Mouse (Mus musculus): ENCODE data around the gene Mpl. TPM values are rescaled to one million over a fixed set of nuclear protein-coding genes. Genes with fewer than 3 reads are reported as not detected.

Gene Mpl
- polyA plus RNA-seq, 1 experiment from 2014 or later, result 1.2 TPM

DNA sequence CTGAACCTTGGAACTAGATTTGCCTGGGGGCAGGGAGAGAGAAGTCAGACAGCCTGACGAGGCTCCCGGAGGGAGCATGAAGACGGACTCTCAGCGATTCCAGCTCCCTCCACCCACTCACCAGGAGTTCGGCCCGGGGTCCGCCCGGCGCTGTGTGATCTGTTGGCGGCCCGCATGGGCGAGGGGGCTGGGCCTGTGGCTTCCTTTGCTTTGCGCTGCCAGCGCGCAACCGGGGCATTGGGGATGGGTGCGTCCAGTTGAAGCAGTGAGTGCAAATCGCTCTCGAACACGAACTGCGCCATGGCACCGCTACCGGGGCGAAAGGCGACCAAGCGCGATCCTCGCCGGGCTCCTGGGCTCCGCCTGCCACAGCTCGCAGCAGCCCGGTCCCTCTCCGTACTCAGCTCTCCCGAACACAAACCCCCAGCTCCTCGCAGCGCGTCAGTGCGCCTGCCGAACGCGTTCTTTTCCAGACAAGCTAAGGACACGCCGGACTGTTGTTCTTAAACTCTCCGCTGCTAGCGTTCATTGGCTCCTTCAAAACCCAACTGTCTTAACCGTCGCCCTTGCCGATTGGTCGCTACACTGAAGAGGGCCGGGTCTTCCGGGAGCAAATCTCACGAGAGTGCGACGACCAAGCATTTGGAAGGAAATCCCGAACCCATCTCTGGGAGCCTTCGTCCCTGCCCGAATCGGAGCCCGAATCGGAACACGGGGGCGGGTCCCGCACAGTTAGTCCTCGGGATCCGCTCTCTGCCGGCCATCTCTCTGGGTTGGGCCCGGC, 20.3 kb downstream of the Mpl start, which contains the start of gene Cdc20:
Gene Cdc20, minus strand, starts transcription at position 533 of the 784 bp plus-strand sequence.
- H3K36me3 ChIP-seq (replicated peaks; ENCODE audit: control insufficient read depth, insufficient read depth, low read depth, low read length), result peaks cover 3% of the 10 kb centered on the region; the same call in 1 of the 2 replicates
- DNase-seq (ENCODE audit: low spot score) (peak; percentile 97), ATAC-seq (replicated peaks; ENCODE audit: insufficient number of reproducible peaks, low FRiP score, low TSS enrichment, low read depth) (peak; percentile 93)
- peak within 1 kb of the TSS; percentile 86 for H3K27ac ChIP-seq (replicated peaks; ENCODE audit: low read depth, low read length)
- H3K27me3 ChIP-seq (ENCODE audit: control insufficient read depth, insufficient read depth, low read length), result no peaks in the 10 kb centered on the region
- WGBS, result under 1% methylated on average over 67 of the region's 67 CpGs
- peak within 1 kb of the TSS; percentile 89 for H3K4me2 ChIP-seq (ENCODE audit: low read depth, low read length)
- no peaks in the 10 kb centered on the region for H3K9me3 ChIP-seq (replicated peaks; ENCODE audit: control insufficient read depth, low read length)
- H3K9ac ChIP-seq (replicated peaks; ENCODE audit: low read length), result peak within 1 kb of the TSS; percentile 79
- peak within 1 kb of the TSS; percentile 78 for H3K4me3 ChIP-seq (ENCODE audit: low read depth, low read length)
- H3K4me1 ChIP-seq (ENCODE audit: control insufficient read depth, insufficient read depth, low read length), result peaks cover 2% of the 10 kb centered on the region; the same call in 1 of the 2 replicates

- H3K4me1 ChIP-seq (ENCODE audit: control insufficient read depth, insufficient read depth, low read length), result peaks cover 2% of the 10 kb centered on the region; the same call in 1 of the 2 replicates
- no peak overlapping the region for H3K9ac ChIP-seq (replicated peaks; ENCODE audit: low read length)
Measured at GRCm38 (mm10) chr4:118432332-118432731, 25.0 kb downstream of the Mpl start.

GRCm38 (mm10) chr4:118429215-118429895, 28.0 kb downstream of the Mpl start:
- H3K4me1 ChIP-seq (ENCODE audit: control insufficient read depth, insufficient read depth, low read length), result no peaks in the 10 kb centered on the region

More at GRCm38 (mm10) chr4:118432332-118432731, 25.0 kb downstream of the Mpl start:
- no peaks in the 10 kb centered on the region for H3K27me3 ChIP-seq (ENCODE audit: control insufficient read depth, insufficient read depth, low read length)
- H3K9me3 ChIP-seq (replicated peaks; ENCODE audit: control insufficient read depth, low read length), result no peaks in the 10 kb centered on the region
- H3K27ac ChIP-seq (replicated peaks; ENCODE audit: low read depth, low read length), result no peak overlapping the region
- ATAC-seq (replicated peaks; ENCODE audit: insufficient number of reproducible peaks, low FRiP score, low TSS enrichment, low read depth) (no peak), DNase-seq (ENCODE audit: low spot score) (no peak)
- H3K36me3 ChIP-seq (replicated peaks; ENCODE audit: control insufficient read depth, insufficient read depth, low read depth, low read length), result peaks cover 6% of the 10 kb centered on the region; the same call in 1 of the 2 replicates
- WGBS, result 69% methylated on average over 8 of the region's 8 CpGs
- no peak overlapping the region for H3K4me3 ChIP-seq (ENCODE audit: low read depth, low read length)
- H3K4me2 ChIP-seq (ENCODE audit: low read depth, low read length), result no peak overlapping the region

GRCm38 (mm10) chr4:118428531-118429214, 28.6 kb downstream of the Mpl start:
- no peaks in the 10 kb centered on the region for H3K4me1 ChIP-seq (ENCODE audit: control insufficient read depth, insufficient read depth, low read length)
- peak overlapping the region; percentile 70 for H3K9ac ChIP-seq (replicated peaks; ENCODE audit: low read length)
- H3K27me3 ChIP-seq (ENCODE audit: control insufficient read depth, insufficient read depth, low read length), result no peaks in the 10 kb centered on the region
- WGBS, result 49% methylated on average over 15 of the region's 15 CpGs
- H3K4me2 ChIP-seq (ENCODE audit: low read depth, low read length), result peak overlapping the region; percentile 86
- ATAC-seq (replicated peaks; ENCODE audit: insufficient number of reproducible peaks, low FRiP score, low TSS enrichment, low read depth) (0 out of 2 replicates have a peak, but pooled peaks have one; percentile 5), DNase-seq (ENCODE audit: low spot score) (no peak)
- peaks cover 6% of the 10 kb centered on the region; the same call in 1 of the 2 replicates for H3K36me3 ChIP-seq (replicated peaks; ENCODE audit: control insufficient read depth, insufficient read depth, low read depth, low read length)
- no peak overlapping the region for H3K27ac ChIP-seq (replicated peaks; ENCODE audit: low read depth, low read length)
- peak overlapping the region; percentile 66 for H3K4me3 ChIP-seq (ENCODE audit: low read depth, low read length)
- no peaks in the 10 kb centered on the region for H3K9me3 ChIP-seq (replicated peaks; ENCODE audit: control insufficient read depth, low read length)

More at GRCm38 (mm10) chr4:118429215-118429895, 28.0 kb downstream of the Mpl start:
- Histone ChIP-seq H3K9me3 (replicated peaks; ENCODE audit: control insufficient read depth, low read length) (no peaks in the 10 kb centered on the region), H3K27ac (replicated peaks; ENCODE audit: low read depth, low read length) (no peak overlapping the region), H3K27me3 (ENCODE audit: control insufficient read depth, insufficient read depth, low read length) (no peaks in the 10 kb centered on the region), H3K4me2 (ENCODE audit: low read depth, low read length) (no peak overlapping the region), H3K4me3 (ENCODE audit: low read depth, low read length) (no peak overlapping the region), H3K9ac (replicated peaks; ENCODE audit: low read length) (no peak overlapping the region; the same call in 1 of the 2 replicates), H3K36me3 (replicated peaks; ENCODE audit: control insufficient read depth, insufficient read depth, low read depth, low read length) (peaks cover 6% of the 10 kb centered on the region; the same call in 1 of the 2 replicates)
- ATAC-seq (replicated peaks; ENCODE audit: insufficient number of reproducible peaks, low FRiP score, low TSS enrichment, low read depth), result no peak
- WGBS, result 50% methylated on average over 7 of the region's 7 CpGs
- no peak for DNase-seq (ENCODE audit: low spot score)

GRCm38 (mm10) chr4:118427768-118428451, 29.4 kb downstream of the Mpl start, which contains the start of gene Elovl1:
Elovl1 (plus strand) TSS chr4:118428093.
- H3K4me2 ChIP-seq (ENCODE audit: low read depth, low read length), result peak within 1 kb of the TSS; percentile 86
- peak within 1 kb of the TSS; percentile 66 for H3K4me3 ChIP-seq (ENCODE audit: low read depth, low read length)
- no peaks in the 10 kb centered on the region for H3K9me3 ChIP-seq (replicated peaks; ENCODE audit: control insufficient read depth, low read length)
- H3K36me3 ChIP-seq (replicated peaks; ENCODE audit: control insufficient read depth, insufficient read depth, low read depth, low read length), result peaks cover 6% of the 10 kb centered on the region; the same call in 1 of the 2 replicates
- ATAC-seq (replicated peaks; ENCODE audit: insufficient number of reproducible peaks, low FRiP score, low TSS enrichment, low read depth), result peak; percentile 96
- under 1% methylated on average over 29 of the region's 31 CpGs for WGBS
- H3K9ac ChIP-seq (replicated peaks; ENCODE audit: low read length), result peak within 1 kb of the TSS; percentile 77
- H3K27ac ChIP-seq (replicated peaks; ENCODE audit: low read depth, low read length), result 0 out of 2 replicates have a peak within 1 kb of the TSS, but pooled peaks have one; percentile 62
- H3K27me3 ChIP-seq (ENCODE audit: control insufficient read depth, insufficient read depth, low read length), result no peaks in the 10 kb centered on the region
- H3K4me1 ChIP-seq (ENCODE audit: control insufficient read depth, insufficient read depth, low read length), result no peaks in the 10 kb centered on the region
- DNase-seq (ENCODE audit: low spot score), result peak; percentile 86

DNA sequence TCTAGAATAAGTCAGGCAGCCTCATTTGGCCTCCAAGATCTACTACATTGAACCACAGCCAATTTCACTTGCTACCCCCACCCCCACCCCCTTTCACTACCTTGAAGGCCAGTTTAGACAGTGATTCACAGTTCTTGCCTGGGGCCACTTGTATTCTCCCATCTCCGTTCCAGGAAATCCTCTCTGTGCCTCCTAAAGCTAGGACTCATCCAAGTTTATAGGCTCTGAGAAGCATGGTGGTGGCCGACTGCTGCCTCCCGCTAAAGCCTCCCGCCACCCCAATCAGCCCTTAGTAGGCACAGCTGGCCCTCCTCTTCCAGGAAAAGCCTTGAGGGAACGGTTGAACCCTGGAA, 29.9 kb downstream of the Mpl start:
- Histone ChIP-seq H3K4me2 (ENCODE audit: low read depth, low read length) (peak overlapping the region; percentile 86), H3K27ac (replicated peaks; ENCODE audit: low read depth, low read length) (no peak overlapping the region), H3K36me3 (replicated peaks; ENCODE audit: control insufficient read depth, insufficient read depth, low read depth, low read length) (peaks cover 5% of the 10 kb centered on the region; the same call in 1 of the 2 replicates), H3K4me3 (ENCODE audit: low read depth, low read length) (peak overlapping the region; percentile 66), H3K27me3 (ENCODE audit: control insufficient read depth, insufficient read depth, low read length) (no peaks in the 10 kb centered on the region), H3K9me3 (replicated peaks; ENCODE audit: control insufficient read depth, low read length) (no peaks in the 10 kb centered on the region), H3K9ac (replicated peaks; ENCODE audit: low read length) (peak overlapping the region; percentile 77), H3K4me1 (ENCODE audit: control insufficient read depth, insufficient read depth, low read length) (no peaks in the 10 kb centered on the region)
- DNase-seq (ENCODE audit: low spot score) (no peak), ATAC-seq (replicated peaks; ENCODE audit: insufficient number of reproducible peaks, low FRiP score, low TSS enrichment, low read depth) (peak; percentile 20; the same call in 1 of the 2 replicates)
- WGBS, result 2% methylated on average over 5 of the region's 5 CpGs

GRCm38 (mm10) chr4:118425374-118425773, 31.9 kb downstream of the Mpl start:
- H3K4me2 ChIP-seq (ENCODE audit: low read depth, low read length), result no peak overlapping the region
- no peak overlapping the region for H3K4me3 ChIP-seq (ENCODE audit: low read depth, low read length)
- no peak overlapping the region for H3K27ac ChIP-seq (replicated peaks; ENCODE audit: low read depth, low read length)
- no peaks in the 10 kb centered on the region for H3K4me1 ChIP-seq (ENCODE audit: control insufficient read depth, insufficient read depth, low read length)
- H3K36me3 ChIP-seq (replicated peaks; ENCODE audit: control insufficient read depth, insufficient read depth, low read depth, low read length), result no peaks in the 10 kb centered on the region
- no peak for ATAC-seq (replicated peaks; ENCODE audit: insufficient number of reproducible peaks, low FRiP score, low TSS enrichment, low read depth)
- H3K27me3 ChIP-seq (ENCODE audit: control insufficient read depth, insufficient read depth, low read length), result no peaks in the 10 kb centered on the region
- DNase-seq (ENCODE audit: low spot score), result no peak
- H3K9me3 ChIP-seq (replicated peaks; ENCODE audit: control insufficient read depth, low read length), result no peaks in the 10 kb centered on the region
- 85% methylated on average over 1 of the region's 1 CpGs for WGBS
- H3K9ac ChIP-seq (replicated peaks; ENCODE audit: low read length), result no peak overlapping the region

Data from embryonic facial prominence, embryonic 11.5 days (tissue).